Mouse (Mus musculus) MEL (cell line): ENCODE results near the gene Gtdc1. TPM values are rescaled to one million over a fixed set of nuclear protein-coding genes. Genes with fewer than 3 reads are reported as not detected.
A peak's percentile ranks its signal among the peaks of the same experiment; 100 is the strongest.

Source experiments
- DNase-seq: peaks from one replicate; pipeline ENCODE4 v3.0.0; 2011; ENCODE audit warnings: low read depth, low spot score
- H3K27ac ChIP-seq: 2 replicates; pipeline ENCODE4 v1.5.1; 2012; ENCODE audit warnings: low read depth, mild to moderate bottlenecking, control low read depth, low read length, moderate library complexity; ENCODE audit not compliant: control insufficient read depth
- H3K27me3 ChIP-seq, 2 experiments: fragments of 150-350 bp in 1 of 2; sonication (generic) in 1 of 2; 2 replicates each; pipeline ENCODE4 v1.6.1; 2012; ENCODE audit warnings: low read length in 2 of 2, mild to moderate bottlenecking in 2 of 2, improper control_type of control experiment in 1 of 2, moderate library complexity in 1 of 2; ENCODE audit not compliant: insufficient read depth in 2 of 2, control insufficient read depth in 1 of 2
- H3K36me3 ChIP-seq, 2 experiments: 2 replicates each; pipeline ENCODE4 v1.6.1; 2012 to 2014; ENCODE audit warnings: low read length in 2 of 2, improper control_type of control experiment in 1 of 2, inconsistent platforms in 1 of 2, mild to moderate bottlenecking in 1 of 2; ENCODE audit not compliant: insufficient read depth in 2 of 2, control insufficient read depth in 1 of 2
- H3K4me1 ChIP-seq, 2 experiments: fragments of 150-350 bp in 1 of 2; sonication (generic) in 1 of 2; 2 replicates each; pipeline ENCODE4 v1.6.1; 2012; ENCODE audit warnings: low read length in 2 of 2, improper control_type of control experiment in 1 of 2, mild to moderate bottlenecking in 1 of 2; ENCODE audit not compliant: insufficient read depth in 2 of 2, control insufficient read depth in 1 of 2
- H3K4me3 ChIP-seq, 2 experiments: fragments of 150-350 bp in 1 of 2; sonication (generic) in 1 of 2; 2 replicates each; pipeline ENCODE4 v1.5.1; 2012; ENCODE audit warnings: low read depth in 2 of 2, low read length in 2 of 2, mild to moderate bottlenecking in 2 of 2, moderate library complexity in 2 of 2, control low read depth in 1 of 2, improper control_type of control experiment in 1 of 2; ENCODE audit not compliant: control insufficient read depth in 1 of 2, insufficient read depth in 1 of 2
- H3K79me2 ChIP-seq: 2 replicates; pipeline ENCODE4 v1.6.1; 2012; ENCODE audit warnings: mild to moderate bottlenecking, low read length, moderate library complexity; ENCODE audit not compliant: control insufficient read depth, poor library complexity, insufficient read depth
- H3K9ac ChIP-seq: 2 replicates; pipeline ENCODE4 v1.6.1; 2012; ENCODE audit warnings: low read depth, mild to moderate bottlenecking, control low read depth, low read length, moderate library complexity; ENCODE audit not compliant: control insufficient read depth, poor library complexity, severe bottlenecking
- H3K9me3 ChIP-seq: fragments of 150-350 bp; sonication (generic); replicated peaks from 2 replicates; pipeline ENCODE4 v1.6.1; 2012; ENCODE audit warnings: mild to moderate bottlenecking, low read length, improper control_type of control experiment, moderate library complexity; ENCODE audit not compliant: insufficient read depth
- BHLHE40 ChIP-seq: IDR thresholded peaks from 2 replicates; pipeline ENCODE4 v1.6.1; 2012; ENCODE audit warnings: low read depth, mild to moderate bottlenecking, inconsistent platforms, low read length, improper control_type of control experiment, borderline replicate concordance
- CHD1 ChIP-seq: IDR thresholded peaks from 2 replicates; pipeline ENCODE4 v1.6.1; 2012; ENCODE audit warnings: low read depth, mild to moderate bottlenecking, inconsistent platforms, low read length, improper control_type of control experiment
- CHD2 ChIP-seq: IDR thresholded peaks from 2 replicates; pipeline ENCODE4 v1.6.1; 2011; ENCODE audit warnings: low read length, improper control_type of control experiment
- E2F4 ChIP-seq: IDR thresholded peaks from 2 replicates; pipeline ENCODE4 v1.6.1; 2011; ENCODE audit warnings: low read depth, low read length, improper control_type of control experiment, borderline replicate concordance
- EP300 ChIP-seq, 2 experiments: IDR thresholded peaks; 2 replicates each; pipeline ENCODE4 v1.6.1; 2011; ENCODE audit warnings: improper control_type of control experiment in 2 of 2, low read length in 2 of 2, low read depth in 1 of 2, mild to moderate bottlenecking in 1 of 2
- ETS1 ChIP-seq: IDR thresholded peaks from 2 replicates; pipeline ENCODE4 v1.6.1; 2012; ENCODE audit warnings: low read depth, mild to moderate bottlenecking, inconsistent platforms, low read length, improper control_type of control experiment, moderate library complexity
- GABPA ChIP-seq: IDR thresholded peaks from 2 replicates; pipeline ENCODE4 v1.6.1; 2012; ENCODE audit warnings: low read depth, mild to moderate bottlenecking, inconsistent platforms, low read length, improper control_type of control experiment, moderate library complexity
- JUND ChIP-seq: IDR thresholded peaks from 2 replicates; pipeline ENCODE4 v1.6.1; 2011; ENCODE audit warnings: low read depth, mild to moderate bottlenecking, improper control_type of control experiment, low read length
- KAT2A ChIP-seq: conservative IDR thresholded peaks from 2 replicates; pipeline ENCODE4 v1.6.1; 2012; ENCODE audit warnings: low read depth, low read length, improper control_type of control experiment, inconsistent platforms
- MAFK ChIP-seq: IDR thresholded peaks from 2 replicates; pipeline ENCODE4 v1.6.1; 2011; ENCODE audit warnings: low read depth, mild to moderate bottlenecking, low read length, improper control_type of control experiment, borderline replicate concordance
- MAX ChIP-seq: IDR thresholded peaks from 2 replicates; pipeline ENCODE4 v1.6.1; 2011; ENCODE audit warnings: low read length, improper control_type of control experiment
- MAZ ChIP-seq: IDR thresholded peaks from 2 replicates; pipeline ENCODE4 v1.6.1; 2012; ENCODE audit warnings: low read depth, mild to moderate bottlenecking, inconsistent platforms, low read length, improper control_type of control experiment
- MYB ChIP-seq: IDR thresholded peaks from 2 replicates; pipeline ENCODE4 v1.6.1; 2011; ENCODE audit warnings: mild to moderate bottlenecking, low read depth, low read length, improper control_type of control experiment
- MYC ChIP-seq: IDR thresholded peaks from 2 replicates; pipeline ENCODE4 v1.6.1; 2011; ENCODE audit warnings: low read depth, mild to moderate bottlenecking, low read length, improper control_type of control experiment, moderate library complexity
- NELFE ChIP-seq: IDR thresholded peaks from 2 replicates; pipeline ENCODE4 v1.6.1; 2011; ENCODE audit warnings: low read depth, low read length, improper control_type of control experiment
- POLR2A ChIP-seq, 2 experiments: IDR thresholded peaks; 2 replicates each; pipeline ENCODE4 v1.6.1; 2011 to 2012; ENCODE audit warnings: low read length in 2 of 2, mild to moderate bottlenecking in 2 of 2, control low read depth in 1 of 2, improper control_type of control experiment in 1 of 2, low read depth in 1 of 2, moderate library complexity in 1 of 2; ENCODE audit not compliant: control insufficient read depth in 1 of 2, insufficient read depth in 1 of 2, poor library complexity in 1 of 2
- POLR2AphosphoS2 ChIP-seq: IDR thresholded peaks from 2 replicates; pipeline ENCODE4 v1.6.1; 2011; ENCODE audit warnings: low read length, improper control_type of control experiment
- SIN3A ChIP-seq: IDR thresholded peaks from 2 replicates; pipeline ENCODE4 v1.6.1; 2012; ENCODE audit warnings: low read length, improper control_type of control experiment, inconsistent platforms
- SMC3 ChIP-seq: IDR thresholded peaks from 2 replicates; pipeline ENCODE4 v1.6.1; 2011; ENCODE audit warnings: low read depth, low read length, improper control_type of control experiment
- TAL1 ChIP-seq: IDR thresholded peaks from 2 replicates; pipeline ENCODE4 v1.6.1; 2012; ENCODE audit warnings: mild to moderate bottlenecking, inconsistent platforms, low read length, moderate library complexity, mixed read lengths
- TBP ChIP-seq: IDR thresholded peaks from 2 replicates; pipeline ENCODE4 v1.8.0; 2011; ENCODE audit warnings: low read depth, low read length, improper control_type of control experiment
- USF2 ChIP-seq, 2 experiments: IDR thresholded peaks; 2 replicates each; pipeline ENCODE4 v1.6.1; 2011 to 2012; ENCODE audit warnings: improper control_type of control experiment in 2 of 2, low read length in 2 of 2, borderline replicate concordance in 1 of 2, inconsistent platforms in 1 of 2, low read depth in 1 of 2, mild to moderate bottlenecking in 1 of 2; ENCODE audit not compliant: insufficient read depth in 1 of 2
- ZKSCAN1 ChIP-seq: IDR thresholded peaks from 2 replicates; pipeline ENCODE4 v1.6.1; 2012; ENCODE audit warnings: low read depth, mild to moderate bottlenecking, inconsistent platforms, low read length, improper control_type of control experiment, moderate library complexity
- ZMIZ1 ChIP-seq: IDR thresholded peaks from 2 replicates; pipeline ENCODE4 v1.6.1; 2012; ENCODE audit warnings: low read depth, mild to moderate bottlenecking, inconsistent platforms, low read length, improper control_type of control experiment, moderate library complexity
- ZNF384 ChIP-seq: IDR thresholded peaks from 2 replicates; pipeline ENCODE4 v1.6.1; 2012; ENCODE audit warnings: low read depth, mild to moderate bottlenecking, inconsistent platforms, low read length, improper control_type of control experiment
- polyA plus RNA-seq, 2 experiments: library from polyadenylated mRNA; stranded (reverse) in 1 of 2; unstranded in 1 of 2; fragments of >175 nt in 1 of 2; fragments of >200 nt in 1 of 2; gene quantifications; 2 replicates each; pipeline versions ENCODE4 v1.2.1 to v1.2.4; 2012; ENCODE audit warnings: low replicate concordance in 2 of 2, low read depth in 1 of 2; ENCODE audit not compliant: insufficient read length in 2 of 2, insufficient read depth in 1 of 2, missing spikeins in 1 of 2
- total RNA-seq: library from RNA; depleted of rRNA; stranded (reverse); fragments of 300-350 nt; gene quantifications from 2 replicates; pipeline ENCODE4 v1.2.3, GENCODE M21; 2012

The Gtdc1 gene
- total and polyA plus RNA-seq, 3 experiments, result 7.2 to 14.3 TPM; not detected in 1

DNA sequence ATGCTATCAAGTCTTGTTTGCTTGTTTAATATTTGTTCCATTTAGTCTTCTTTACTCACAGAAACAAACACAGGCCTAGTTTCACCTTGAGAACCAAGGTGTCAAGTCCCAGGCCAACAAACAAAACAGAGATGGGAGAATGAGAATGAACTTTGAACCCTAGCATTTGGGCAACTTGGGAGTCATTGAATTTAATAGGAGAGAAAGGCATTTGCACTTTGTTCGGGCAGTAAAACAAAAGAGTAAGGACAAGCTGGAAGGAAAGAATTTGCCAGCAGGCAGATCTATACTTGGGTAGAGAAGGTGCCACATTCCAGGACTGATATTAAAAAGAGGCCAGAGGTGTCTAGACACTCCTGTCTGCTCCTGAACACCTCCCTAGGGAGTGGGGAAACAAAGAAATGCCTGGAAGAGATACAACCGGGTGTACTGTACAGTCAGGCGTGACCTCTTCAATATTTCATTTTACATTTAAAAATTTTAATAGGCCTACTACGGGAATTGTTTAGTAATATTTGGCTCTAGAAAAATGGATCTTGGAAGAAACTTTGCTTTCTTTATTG lies 24.3 kb upstream of the Gtdc1 start:
- Histone ChIP-seq H3K9me3 (no peaks in the 10 kb centered on the region), H3K27ac (no peak overlapping the region), H3K27me3 (no peaks in the 10 kb centered on the region), H3K9ac (no peak overlapping the region), H3K4me1 (peaks cover 18 to 21% of the 10 kb centered on the region in 2 experiments), H3K79me2 (no peaks in the 10 kb centered on the region), H3K36me3 (peaks cover 0 to 33% of the 10 kb centered on the region in 2 experiments; a peak in 2 of 4 replicates), H3K4me3 (no peak overlapping the region)
- DNase-seq, result no peak
- no peak for TF ChIP-seq MYC
- TF ChIP-seq ZMIZ1, result no peak
- no peak for TF ChIP-seq POLR2AphosphoS2
- no peak for TF ChIP-seq SIN3A
- TF ChIP-seq NELFE, result no peak
- TF ChIP-seq MAZ, result no peak
- TF ChIP-seq SMC3, result no peak
- no peak for TF ChIP-seq USF2 (IDR thresholded peaks at IDR 0.05; ENCODE audit: borderline replicate concordance in 1 of 2, insufficient read depth in 1 of 2, low read depth in 1 of 2, low read length in 2 of 2)
- no peak for TF ChIP-seq TAL1

GRCm38 (mm10) chr2:44944689-44945088 lies 17.2 kb upstream of the Gtdc1 start:
- H3K36me3 ChIP-seq, result peaks cover 0 to 2% of the 10 kb centered on the region in 2 experiments; a peak in 1 of 4 replicates
- H3K4me3 ChIP-seq, result no peak overlapping the region
- H3K9ac ChIP-seq, result no peak overlapping the region
- no peaks in the 10 kb centered on the region for H3K79me2 ChIP-seq
- no peaks in the 10 kb centered on the region for H3K27me3 ChIP-seq
- peak; percentile 85 for TF ChIP-seq MAFK
- TF ChIP-seq MAX, result no peak
- no peaks in the 10 kb centered on the region for H3K4me1 ChIP-seq
- DNase-seq, result no peak
- H3K9me3 ChIP-seq, result no peaks in the 10 kb centered on the region
- H3K27ac ChIP-seq, result no peak overlapping the region

- Histone ChIP-seq H3K4me1 (no peaks in the 10 kb centered on the region), H3K9ac (no peak overlapping the region), H3K27me3 (no peaks in the 10 kb centered on the region), H3K36me3 (peaks cover 0 to 6% of the 10 kb centered on the region in 2 experiments; a peak in 2 of 4 replicates), H3K79me2 (peaks cover 5% of the 10 kb centered on the region; the same call in 1 of the 2 replicates), H3K27ac (no peak overlapping the region), H3K4me3 (no peak overlapping the region), H3K9me3 (no peaks in the 10 kb centered on the region)
- TF ChIP-seq EP300 (IDR thresholded peaks at IDR 0.05; ENCODE audit: low read depth in 1 of 2, low read length in 2 of 2), result no peak
- TF ChIP-seq CHD1, result no peak
- TF ChIP-seq MYB, result no peak
- no peak for TF ChIP-seq ZMIZ1
- no peak for TF ChIP-seq GABPA
- TF ChIP-seq BHLHE40, result no peak
- no peak for TF ChIP-seq ZKSCAN1
- no peak for TF ChIP-seq USF2 (IDR thresholded peaks at IDR 0.05; ENCODE audit: borderline replicate concordance in 1 of 2, insufficient read depth in 1 of 2, low read depth in 1 of 2, low read length in 2 of 2)
- TF ChIP-seq POLR2A (IDR thresholded peaks at IDR 0.05; ENCODE audit: control insufficient read depth in 1 of 2, insufficient read depth in 1 of 2, low read depth in 1 of 2, low read length in 2 of 2, poor library complexity in 1 of 2), result no peak
- no peak for TF ChIP-seq CHD2
- no peak for TF ChIP-seq JUND
- TF ChIP-seq POLR2AphosphoS2, result no peak
- no peak for TF ChIP-seq KAT2A
- no peak for TF ChIP-seq E2F4
- TF ChIP-seq MYC, result no peak
- TF ChIP-seq ZNF384, result no peak
- no peak for TF ChIP-seq NELFE
- TF ChIP-seq ETS1, result no peak
- TF ChIP-seq TBP, result no peak
- no peak for DNase-seq
These were observed 3.5 kb upstream of the Gtdc1 start for GRCm38 (mm10) chr2:44930951-44931350.
